Mouse (Mus musculus) central nervous system, embryonic 14 days (tissue): Measurements from ENCODE around the gene Ptpre. TPM values are rescaled to one million over a fixed set of nuclear protein-coding genes. Genes with fewer than 3 reads are reported as not detected.

Source experiments
- polyA plus RNA-seq: library from polyadenylated mRNA; depleted of rRNA; stranded (reverse); fragments of >200 nt; gene quantifications from 2 replicates; pipeline ENCODE4 v1.2.3, GENCODE M21; 2012; rRNA removed

The Ptpre gene
- 3.5 and 4.6 TPM in 2 replicates for polyA plus RNA-seq

DNA sequence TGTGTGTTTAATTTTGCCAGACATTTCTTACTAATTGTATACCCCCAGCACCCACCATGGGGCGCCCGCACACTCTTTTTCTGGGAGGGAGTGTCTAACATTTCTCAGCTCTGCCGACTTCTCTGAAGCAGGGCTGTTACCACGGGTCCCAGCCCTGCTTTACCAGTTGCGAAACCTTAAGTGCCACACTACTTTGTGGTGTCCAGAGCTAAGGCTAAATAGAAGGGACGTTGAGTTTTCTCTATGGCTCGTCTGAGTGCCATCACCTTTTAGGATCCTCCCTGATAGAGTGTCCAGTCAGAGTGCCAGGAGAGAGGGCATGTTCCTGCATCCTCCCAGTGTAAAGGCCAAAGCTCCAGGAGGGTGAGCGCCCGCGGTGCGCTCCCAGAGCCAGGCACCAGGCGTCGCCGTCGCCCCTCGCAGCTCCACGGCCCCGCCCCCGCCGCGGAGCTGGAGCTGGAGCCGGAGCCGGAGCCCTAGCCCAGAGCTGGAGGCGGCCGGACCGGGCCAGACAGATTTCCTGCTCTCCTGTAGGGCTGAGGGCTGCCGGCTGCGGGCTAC lies at the start of gene Ptpre:
Gene Ptpre, plus strand, starts transcription at position 141 of the 561 bp plus-strand sequence.

DNA sequence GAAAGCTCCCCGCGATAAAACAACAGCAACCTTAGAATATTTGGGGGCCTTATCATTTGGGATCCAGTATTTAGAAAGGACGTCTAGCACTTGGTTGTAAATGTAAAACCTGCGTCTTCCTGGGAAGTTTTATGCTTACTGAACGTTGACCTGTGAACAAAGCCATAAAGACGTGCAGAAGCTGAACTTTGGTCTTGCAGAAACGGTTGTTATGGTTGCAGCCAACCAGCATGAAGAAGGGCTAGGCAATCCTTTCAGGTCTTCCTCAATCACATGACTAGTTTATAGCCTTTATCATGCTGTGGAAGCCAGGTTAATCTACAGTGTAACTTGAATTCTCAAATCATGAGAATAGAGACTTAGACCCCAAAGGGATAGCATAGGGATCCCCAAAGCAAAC lies 8.8 kb upstream of the Ptpre start, which contains the start of gene Clrn3:
Gene Clrn3, minus strand, starts transcription at position 140 of the 400 bp plus-strand sequence.

DNA sequence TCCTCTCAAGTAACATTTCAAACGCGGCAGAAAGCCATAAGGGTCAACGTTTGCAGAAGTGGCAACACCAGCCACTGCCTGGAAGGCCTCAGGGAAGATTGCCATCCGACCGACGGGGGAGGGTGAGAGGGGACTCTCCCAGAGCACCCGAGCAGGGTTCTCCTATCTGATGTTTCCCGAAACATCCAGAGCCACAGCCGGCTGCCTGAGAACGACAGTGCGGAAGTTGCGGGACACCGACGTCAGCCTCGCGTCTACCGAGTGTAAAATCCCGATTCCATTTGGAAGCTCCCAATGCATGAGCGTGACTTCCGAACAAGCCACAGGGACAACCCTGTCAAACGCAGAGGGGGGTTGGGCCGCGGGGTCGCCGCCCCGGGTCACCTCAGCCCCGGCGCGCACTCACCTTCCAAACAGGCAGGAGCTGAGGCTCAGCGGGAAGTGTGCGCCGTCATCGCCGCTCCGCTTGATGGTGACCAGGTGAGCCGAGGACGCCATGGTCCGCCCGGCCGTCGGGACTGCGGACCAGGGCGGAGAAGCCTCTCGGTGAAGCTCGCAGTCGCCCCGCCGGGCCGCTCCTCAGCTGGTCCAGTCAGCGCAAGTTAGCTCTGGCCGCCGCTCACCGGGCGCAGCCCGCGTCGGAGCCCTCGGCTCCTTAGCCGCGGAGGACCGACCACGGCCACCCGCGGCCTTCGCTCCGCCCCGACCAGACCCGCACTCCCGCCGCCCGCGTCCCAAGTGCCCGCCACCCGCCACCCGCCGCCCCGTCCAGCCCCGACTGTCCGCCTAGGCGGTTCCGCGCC lies 178.6 kb downstream of the Ptpre start, which contains the start of gene Mki67:
Gene Mki67, minus strand, starts transcription at position 720 of the 803 bp plus-strand sequence.

Other genes with a start within 250 kb of the Ptpre start
- gene Foxi2, start 127.2 kb upstream of the Ptpre start, polyA plus RNA-seq, result 0.02 TPM in 1 of 2 replicates, not detected in the other
- gene Clrn3, start 8.8 kb upstream of the Ptpre start, polyA plus RNA-seq, result not detected in 2 replicates
- gene Mki67, start 178.9 kb downstream of the Ptpre start, polyA plus RNA-seq, result 24.5 and 31.8 TPM in 2 replicates